Mouse (Mus musculus): Measurements from ENCODE around the gene Ass1.
A peak's percentile ranks its signal among the peaks of the same experiment; 100 is the strongest.

Ass1 gene

DNA sequence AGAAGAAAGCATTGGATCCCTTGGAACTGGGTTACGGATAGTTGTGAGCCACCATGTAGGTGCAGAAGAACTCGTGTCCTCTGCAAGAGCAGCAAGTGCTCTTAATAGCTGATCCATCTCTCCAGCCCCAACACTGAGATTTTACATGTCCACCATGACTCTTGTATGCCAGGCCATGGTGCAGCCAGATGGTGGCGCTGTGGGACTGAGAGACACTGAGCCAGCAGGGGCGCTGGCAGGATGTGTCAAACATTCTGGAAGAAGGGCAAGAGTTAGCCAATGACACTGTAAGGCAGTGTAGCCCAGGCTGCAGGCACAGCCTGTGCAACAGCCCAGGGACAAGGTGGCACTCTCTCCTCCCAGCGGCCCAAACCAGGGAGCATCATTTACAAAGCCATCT is 14.2 kb downstream of the Ass1 start:
- DNase-seq (ENCODE audit: extremely low read depth, low read depth): peak; percentile 41

DNA sequence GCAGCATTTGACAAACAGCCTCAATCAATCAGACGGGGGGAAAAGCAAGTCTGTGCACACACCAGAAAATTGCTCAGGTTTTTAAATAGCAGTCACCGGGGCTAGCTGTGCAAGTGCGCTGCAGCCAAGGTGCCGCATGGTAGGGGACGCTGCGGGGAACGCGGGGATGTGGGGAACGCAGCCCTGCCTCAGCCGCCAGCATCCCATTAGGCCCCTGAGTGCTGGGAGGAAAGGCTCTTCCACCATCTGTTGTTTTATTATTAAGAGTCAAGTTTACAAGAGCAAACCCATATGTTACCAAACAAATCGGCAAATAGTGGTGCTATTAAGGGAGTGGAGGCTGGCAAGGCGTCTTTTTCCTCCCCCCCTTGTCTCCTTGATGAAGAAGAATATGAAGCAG is 19.2 kb downstream of the Ass1 start:
- DNase-seq (ENCODE audit: extremely low read depth, low read depth): no peak

DNA sequence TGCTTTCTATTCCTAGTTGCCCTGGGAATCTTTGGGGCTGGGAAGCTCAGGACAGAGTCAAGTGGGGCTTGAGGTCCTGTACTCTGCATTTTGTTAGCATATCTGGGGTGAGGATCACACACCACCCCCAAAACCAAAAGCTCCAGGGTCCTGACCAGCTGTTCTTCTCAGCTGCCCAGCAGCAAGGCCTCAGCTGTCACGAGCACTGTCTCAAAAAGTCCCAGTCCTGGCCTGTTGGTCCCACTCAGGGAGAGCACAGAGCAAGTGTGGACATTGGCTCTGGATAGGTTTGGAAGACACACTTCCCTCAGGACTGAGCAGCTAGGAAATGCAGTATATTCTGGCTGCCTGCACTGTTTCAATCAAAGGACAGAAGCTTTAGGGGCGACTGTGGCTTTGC is 20.5 kb downstream of the Ass1 start:
- no peak for DNase-seq (ENCODE audit: extremely low read depth, low read depth)

DNA sequence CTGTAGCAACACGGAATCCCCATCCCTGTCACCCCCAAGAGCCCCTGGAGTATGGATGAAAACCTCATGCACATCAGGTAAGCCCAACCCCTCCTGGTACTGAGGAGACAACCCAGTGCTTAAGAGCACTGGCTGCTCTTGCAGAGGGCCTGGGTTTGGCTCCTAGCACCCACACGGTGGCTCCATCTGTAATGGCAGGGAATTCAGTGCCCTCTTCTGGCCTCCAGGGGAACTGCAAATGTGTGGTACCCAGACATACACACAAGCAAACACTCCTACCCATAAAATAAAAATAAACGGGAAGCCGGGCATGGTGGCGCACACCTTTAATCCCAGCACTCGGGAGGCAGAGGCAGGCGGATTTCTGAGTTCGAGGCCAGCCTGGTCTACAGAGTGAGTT is 22.3 kb downstream of the Ass1 start:
- no peak for DNase-seq (ENCODE audit: extremely low read depth, low read depth)

DNA sequence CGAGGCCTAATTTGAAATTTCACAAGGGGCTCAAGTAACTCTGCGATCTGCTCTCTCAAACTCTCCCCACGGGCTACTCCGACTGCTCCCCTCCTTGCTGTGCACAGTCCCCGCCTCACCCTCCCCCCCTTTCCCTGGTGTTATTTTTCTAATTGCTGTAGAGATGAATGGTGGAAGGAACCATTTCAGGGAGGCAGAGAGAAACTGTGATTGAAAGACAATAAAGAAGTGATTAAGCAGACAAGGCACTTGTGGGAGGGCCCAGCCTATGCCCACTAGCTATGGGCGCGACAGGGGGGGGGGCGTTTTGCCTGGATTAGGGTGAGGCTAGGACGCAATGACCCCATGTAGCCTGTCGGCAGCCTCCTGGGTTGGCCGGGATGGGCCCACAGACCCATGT is 23.2 kb downstream of the Ass1 start:
- no peak for DNase-seq (ENCODE audit: extremely low read depth, low read depth)

DNA sequence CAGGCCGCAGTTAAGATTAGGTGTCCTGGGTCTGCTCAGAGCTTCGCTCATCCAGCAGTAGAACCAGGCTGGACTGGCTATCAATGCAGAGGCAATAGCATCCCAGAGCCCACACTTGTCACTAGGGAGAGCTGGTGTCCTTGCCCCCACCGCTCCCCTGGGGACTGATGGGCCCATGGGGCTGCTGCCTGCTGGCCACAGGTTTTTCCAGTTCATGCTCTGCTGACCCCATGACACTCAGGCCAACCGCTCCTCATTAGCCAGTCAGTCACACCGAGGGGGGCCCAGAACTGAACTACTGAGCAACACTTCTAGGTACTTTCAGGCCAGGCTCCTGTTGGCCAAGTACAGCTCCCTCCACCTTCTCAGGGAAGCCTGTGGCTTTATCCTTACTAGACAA is 24.3 kb downstream of the Ass1 start:
- DNase-seq (ENCODE audit: extremely low read depth, low read depth): no peak

DNA sequence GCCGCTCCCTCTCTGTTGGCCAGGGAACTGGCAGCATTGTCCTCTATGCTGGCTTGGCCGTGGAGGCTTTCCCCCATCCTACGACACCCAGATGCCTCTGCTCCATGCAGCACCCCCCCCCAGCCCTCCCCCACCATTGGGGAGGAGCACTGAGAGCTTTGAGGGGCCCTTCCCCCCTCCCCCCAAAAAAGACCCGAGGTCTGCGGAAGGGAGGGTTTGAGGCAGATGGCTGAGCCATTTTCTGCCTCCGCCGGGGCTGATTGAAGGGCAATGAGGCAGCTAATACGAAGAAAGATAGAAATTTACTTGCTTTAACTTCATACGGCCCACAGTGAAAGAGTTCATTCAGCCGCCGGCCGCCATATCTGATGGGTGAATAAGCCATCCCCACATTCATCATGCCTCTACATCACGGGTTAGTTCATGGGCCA is 25.1 kb downstream of the Ass1 start:
- DNase-seq (ENCODE audit: extremely low read depth, low read depth): no peak

DNA sequence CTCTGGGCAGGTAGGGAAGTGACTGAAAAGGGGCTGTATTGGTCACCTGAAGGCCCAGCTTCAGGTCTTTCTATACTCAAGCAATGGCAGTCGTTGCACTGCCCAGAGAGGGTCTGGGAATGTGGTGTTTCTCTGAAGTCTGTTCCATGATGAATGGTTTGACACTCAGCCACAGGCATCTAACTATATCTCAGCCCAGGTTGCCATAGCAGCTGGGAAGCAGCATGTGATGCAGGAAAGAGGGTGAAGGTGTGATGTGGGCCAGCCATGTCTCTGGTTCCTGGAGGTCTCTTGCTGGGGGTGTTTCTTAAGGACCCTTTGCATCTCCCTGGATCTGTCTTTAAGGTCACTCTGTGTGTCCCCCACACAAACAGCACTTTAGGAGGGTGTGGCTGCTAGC is 26.1 kb downstream of the Ass1 start:
- no peak for DNase-seq (ENCODE audit: extremely low read depth, low read depth)

DNA sequence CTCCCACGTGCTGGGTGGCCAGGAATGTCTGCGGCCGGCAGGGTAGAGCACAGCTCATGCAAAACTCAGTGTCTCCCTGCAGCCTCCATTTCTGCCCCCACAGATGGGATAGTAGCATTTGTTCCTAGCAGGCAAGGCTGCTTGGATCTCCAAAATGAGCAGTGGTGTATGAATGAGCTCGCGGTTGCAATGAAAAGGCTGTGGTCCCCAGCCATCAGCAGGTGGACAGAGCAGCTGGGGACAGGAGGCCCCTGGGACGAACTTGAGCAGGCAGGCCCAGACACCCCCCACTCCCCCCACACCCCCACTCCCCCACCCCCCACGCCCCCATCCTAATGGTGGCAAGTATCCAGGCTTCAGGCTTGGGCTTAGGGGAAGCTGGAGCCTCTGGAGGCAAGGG is 27.1 kb downstream of the Ass1 start:
- no peak for DNase-seq (ENCODE audit: extremely low read depth, low read depth)

DNA sequence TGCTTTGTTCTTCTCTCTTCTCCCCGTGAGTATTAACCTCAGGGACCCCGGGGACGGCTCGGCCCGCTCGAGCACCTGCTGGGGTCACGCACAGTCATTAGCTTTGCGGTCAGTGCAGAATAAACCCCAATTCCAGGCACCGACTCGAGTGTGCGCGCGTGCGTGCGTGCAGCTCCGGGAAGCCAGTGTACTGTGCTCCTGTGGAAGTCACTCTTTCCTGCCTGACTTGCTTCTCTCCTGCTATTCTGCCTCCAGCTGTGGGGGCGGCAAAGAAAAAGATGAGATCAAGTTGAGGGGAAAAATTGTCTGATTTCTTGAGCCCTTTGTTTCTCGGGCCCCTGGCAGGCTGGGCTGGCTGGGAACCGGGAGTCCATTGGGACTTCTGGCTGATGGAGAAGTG is 27.6 kb downstream of the Ass1 start:
- no peak for DNase-seq (ENCODE audit: extremely low read depth, low read depth)

DNA sequence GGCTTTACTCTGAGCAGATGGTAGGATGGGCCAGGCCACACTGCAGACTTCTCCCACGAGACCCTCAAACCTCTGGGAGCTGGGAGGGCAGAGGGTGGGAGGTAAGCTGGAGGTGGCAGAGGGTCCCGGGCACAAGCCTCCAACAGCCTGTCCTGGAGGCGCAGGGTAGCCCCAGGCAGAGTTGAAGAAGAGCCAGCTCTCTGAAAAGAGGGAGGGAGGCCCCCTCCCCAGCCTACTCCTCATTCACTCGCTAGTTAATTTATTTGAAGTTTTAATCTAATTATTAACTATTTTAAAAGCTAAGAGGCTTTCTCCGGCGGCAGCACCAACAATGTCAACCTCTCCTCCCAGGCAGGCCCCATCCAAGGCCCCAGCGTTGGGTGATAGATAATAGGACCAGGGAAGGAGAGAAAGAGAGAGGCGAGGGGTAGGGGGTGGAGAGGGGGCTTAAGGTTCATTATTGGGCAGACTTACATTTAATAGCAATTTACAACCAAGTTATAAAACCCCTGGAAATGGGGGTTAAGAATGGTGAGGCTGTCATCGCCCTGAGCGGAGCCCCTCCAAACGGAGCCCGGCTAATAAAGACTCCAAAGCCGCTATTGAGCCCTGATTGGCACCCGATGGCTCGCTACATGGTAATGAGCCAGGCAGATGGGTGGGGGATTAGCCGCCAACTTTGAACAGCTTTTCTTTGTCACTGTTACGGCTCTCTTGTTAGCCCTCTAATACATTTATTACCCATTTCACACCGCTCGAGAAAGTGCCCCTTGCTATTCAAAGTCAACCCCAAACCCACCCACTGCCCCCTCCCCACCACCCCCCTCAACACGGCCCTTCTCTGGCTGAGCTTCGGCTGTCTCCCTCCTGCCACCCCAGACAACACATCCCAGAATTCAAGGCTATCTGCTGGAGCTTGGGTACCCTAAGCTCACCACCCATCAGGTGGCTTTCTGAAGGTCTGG is 29.6 kb downstream of the Ass1 start:
- no peak for DNase-seq (ENCODE audit: extremely low read depth, low read depth)

DNA sequence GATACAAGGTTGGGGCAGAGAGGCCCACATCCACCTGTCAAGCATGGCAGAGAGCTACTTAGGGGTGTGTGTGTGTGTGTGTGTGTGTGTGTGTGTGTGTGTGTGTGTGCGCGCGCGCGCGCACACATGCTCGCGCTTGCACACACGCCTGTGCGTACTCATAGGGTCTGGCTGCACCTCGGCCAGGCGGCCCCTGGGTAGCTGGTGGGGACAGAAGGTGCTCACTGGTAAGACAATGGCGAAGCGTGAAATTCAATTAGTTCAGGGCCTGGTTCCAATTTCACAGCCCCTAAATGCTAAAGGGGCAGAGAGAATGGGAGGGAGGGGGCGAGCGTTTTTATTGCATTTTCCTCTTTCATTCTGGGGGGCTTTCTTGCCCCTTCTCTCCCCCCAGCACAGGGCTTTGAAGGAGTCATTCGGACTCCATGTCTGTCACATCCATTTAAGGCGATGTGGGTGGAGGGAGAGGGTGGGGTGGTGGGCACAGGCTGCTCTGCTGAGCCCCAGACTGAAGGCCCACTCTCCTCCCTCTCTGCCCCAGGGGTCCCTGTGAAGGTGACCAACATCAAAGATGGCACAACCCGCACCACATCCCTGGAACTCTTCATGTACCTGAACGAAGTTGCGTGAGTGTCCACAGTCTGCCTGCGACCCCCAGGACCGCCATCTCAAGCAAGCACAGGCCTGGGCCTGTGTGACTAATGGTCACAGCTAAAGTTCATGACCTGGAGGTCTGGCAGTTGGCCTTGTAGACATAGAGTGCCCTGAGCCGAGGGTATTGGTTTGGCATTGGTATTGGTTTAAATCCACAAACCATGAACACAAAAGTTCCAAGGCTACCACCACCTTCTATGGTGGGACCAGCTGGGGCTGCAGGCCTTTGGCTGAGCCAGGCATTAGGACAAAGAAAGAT is 30.5 kb downstream of the Ass1 start:
- no peak for DNase-seq (ENCODE audit: extremely low read depth, low read depth)

DNA sequence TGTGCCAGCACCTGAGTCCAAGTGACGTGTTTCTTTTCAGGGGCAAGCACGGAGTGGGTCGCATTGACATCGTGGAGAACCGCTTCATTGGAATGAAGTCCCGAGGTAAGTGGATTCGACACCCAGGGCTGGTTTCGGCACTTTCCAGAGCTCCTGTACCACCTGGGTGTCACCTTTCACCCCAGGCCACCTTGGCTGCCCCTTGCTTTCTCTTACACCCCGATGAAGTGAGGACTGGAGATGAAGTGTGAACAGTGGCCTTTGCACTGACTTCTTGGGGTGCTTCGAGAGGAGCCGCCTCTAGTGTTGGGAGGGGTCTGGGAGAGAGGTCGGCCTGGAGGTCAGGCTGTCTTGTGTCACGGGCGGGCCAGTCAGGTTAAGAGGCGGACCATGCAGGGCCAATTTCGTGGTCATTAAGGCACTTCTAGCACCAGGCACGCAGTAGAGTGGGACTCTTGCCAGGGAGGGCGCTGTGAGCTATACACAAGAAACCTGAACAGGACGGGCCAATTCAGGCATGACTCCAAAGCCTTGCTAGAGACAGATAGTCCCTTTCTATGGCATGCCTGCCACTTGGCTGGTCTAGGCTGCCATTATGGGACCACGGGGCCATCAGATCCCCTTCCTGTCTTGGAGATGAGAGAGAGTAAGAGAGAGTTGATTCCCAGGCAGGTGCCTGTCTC is 31.6 kb downstream of the Ass1 start:
- no peak for DNase-seq (ENCODE audit: extremely low read depth, low read depth)

DNA sequence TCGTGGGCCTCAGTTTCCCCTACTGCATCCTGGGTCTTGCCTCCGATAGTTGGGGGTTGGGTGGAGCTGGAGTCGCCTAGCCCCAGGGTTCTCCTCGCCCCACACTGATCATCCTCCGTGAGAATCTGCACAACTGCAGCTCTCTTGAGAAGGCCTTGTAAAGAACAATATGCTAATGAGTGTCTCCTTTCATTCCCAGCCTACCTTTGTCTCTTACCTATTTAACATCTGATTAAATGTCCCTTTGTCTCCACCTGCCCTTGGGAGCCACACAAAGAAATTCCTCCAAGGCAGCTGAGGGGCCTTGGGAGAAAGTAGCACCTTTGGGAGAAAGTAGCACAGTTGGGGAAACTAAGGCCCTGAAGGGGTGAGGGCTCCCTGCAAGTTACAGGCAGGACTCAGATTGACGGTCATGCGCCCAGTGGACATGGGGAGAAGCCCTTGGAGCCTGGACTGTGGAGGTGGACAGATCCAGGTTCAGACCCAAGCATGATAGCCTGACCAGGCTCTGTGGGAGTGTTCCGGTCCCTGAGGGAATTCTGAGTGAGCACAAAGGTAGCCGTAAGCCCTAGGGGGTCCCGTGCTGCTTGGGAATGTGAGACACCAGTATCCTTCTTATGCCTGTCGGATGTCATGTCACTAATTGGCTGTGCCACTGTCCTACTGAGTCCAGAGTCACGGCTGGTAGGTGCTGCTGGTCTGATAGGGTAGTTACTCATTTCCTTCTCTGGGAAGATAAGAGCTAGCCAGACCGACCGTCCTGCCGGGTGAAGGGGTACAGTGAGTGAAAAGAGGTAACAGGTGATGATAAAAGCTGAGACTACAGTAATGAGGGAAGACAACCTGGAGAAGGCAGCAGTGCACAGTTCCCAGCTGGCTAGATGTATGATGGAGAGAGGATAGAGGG is 32.9 kb downstream of the Ass1 start:
- DNase-seq (ENCODE audit: extremely low read depth, low read depth): no peak

DNA sequence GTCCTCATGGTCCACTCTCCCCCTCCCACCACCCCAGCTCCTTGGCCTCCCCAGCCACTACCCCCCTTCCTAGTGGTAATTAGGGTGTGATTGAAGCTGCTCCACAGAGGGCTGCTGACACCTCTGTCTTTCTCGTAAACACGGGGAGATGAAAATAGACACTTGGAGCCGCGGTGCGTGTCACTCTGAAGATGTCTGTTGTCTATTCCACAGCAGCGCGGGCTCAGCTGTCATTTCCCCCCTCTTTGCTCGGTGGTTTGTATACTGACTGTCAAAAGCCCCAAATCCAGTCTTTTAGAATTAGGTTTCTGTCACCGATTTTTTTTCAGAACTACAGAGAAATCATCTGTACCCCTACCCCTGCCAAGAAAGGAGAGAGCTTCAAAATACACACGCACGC is 35.5 kb downstream of the Ass1 start:
- no peak for DNase-seq (ENCODE audit: extremely low read depth, low read depth)

DNA sequence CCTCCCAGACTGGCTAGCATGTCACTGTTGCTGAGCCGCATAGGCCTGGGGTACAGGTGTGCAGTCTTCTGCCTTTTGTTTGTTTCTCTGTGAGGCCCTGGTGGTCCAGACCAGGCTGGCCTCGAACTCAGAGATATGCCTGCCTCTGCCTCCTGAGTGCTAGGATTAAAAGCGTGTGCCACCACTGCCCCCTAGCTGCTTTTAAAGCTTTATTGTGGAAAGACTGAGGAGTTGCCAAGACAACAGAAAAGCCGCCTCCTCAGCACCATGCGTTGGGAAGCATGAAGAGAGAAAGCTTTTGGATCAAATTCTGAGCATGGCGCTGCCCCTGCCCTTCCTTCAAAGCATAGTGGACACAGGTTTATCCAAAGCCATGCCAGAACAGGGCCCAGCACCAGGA is 38.8 kb downstream of the Ass1 start:
- no peak for DNase-seq (ENCODE audit: extremely low read depth, low read depth)

DNA sequence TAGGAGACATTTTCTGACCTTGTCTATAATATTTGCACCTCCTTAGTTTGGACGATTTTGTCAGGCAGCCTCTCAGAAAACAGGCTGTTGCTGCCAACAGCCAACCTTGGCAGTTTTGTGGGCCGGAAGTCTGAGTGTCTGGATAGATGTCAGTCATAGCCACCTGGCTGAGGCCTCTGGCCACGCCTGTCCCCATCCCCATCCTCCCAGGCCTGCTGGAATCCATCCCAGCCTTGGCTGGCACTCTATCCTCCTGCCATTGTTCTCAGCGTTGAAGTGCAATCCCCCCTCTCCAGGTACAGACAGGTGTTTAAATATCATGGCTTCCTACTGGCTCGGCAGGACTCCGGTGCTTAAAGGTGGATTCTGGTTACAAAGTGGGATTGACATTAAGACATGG is 41.3 kb downstream of the Ass1 start:
- DNase-seq (ENCODE audit: extremely low read depth, low read depth): no peak

DNA sequence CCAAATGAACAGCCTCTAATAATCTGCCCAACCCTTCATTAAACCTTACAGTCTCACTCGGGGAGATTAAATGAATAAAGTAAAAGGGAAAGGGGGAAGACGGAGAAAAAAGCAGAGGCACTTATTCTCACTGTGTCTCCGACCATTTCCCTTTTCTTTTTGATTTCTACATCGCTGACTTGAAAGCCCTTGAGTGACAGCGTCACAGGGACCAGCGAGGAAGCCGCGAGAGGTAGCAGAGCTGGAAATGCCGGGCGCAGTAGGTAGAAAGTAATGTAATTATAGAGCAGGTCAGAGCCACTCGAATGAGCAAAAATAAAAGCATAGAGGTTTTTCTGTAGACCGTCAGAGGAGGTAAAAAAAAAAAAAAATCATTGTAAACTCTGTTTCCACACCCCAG is 46.5 kb downstream of the Ass1 start:
- DNase-seq (ENCODE audit: extremely low read depth, low read depth): no peak

DNA sequence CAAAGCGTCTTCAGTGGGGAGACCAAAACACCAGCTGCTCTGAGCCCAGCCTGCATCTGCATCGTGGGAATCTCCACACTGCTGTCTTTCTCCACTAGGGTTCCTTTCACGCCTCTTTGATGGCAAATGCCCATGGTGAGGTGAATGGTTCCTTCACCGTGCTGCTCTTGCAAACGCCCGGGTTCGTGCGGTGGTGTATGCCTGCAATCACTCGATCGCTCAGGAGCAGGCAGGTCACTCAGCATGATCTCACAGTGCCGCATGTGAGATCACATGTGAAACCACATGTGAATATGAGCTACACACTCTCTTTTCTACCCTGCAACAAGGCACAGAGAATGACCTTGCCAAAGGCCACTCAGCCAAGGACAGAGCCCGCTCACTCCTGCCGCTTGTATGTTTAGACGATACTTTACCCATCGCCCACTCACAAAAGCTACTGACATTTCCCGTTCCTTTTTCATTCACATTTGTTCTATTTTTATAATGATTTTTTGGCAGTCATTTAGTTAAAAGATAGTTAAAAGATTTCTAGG is 51.9 kb downstream of the Ass1 start:
- DNase-seq (ENCODE audit: extremely low read depth, low read depth): no peak

DNA sequence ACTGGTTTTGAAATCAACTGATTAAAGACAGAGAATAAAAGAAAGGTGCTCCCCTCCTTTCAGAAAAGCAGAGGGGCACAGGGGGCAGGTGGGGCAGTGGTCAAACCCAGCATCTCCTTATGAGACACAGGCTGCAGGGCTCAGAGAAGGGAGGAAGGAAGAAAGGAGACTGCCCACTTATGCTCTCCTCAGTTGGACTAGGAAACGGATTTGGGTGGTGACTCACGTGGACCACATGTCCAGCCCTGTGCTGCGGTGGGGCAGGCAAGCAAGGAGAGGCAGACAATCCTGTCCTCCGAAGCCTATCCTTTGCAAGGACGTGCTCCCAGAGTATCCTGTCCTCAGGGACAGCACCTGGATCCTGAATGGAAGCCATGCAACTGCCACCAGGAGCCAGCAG is 54.6 kb downstream of the Ass1 start:
- DNase-seq (ENCODE audit: extremely low read depth, low read depth): no peak

All from MEL-GATA-1-ER (cell line).